Mouse (Mus musculus) forebrain, embryonic 14.5 days (tissue): ENCODE measurements around the gene Rnf157. TPM values are rescaled to one million over a fixed set of nuclear protein-coding genes. Genes with fewer than 3 reads are reported as not detected.
"Not testable (repeated sequence)": the region's sequence is repeated elsewhere in the genome, so short reads cannot be mapped to it uniquely, and the experiment has no call there.

ENCODE experiments used
- ATAC-seq: fragments of 200-750 bp; cut with Nextera tagmentation; 2 replicates; pipeline ENCODE4 v1.8.0; 2017; ENCODE audit warnings: mild to moderate bottlenecking, moderate library complexity
- DNase-seq: peaks from one replicate; pipeline ENCODE4 v3.0.0-alpha.2; 2015; ENCODE audit warnings: low spot score
- H3K27ac ChIP-seq: fragments of 300-500 bp; sonication (generic); 2 replicates; pipeline ENCODE4 v1.5.1; 2014; ENCODE audit warnings: low read depth, mild to moderate bottlenecking, control low read depth, low read length, moderate library complexity
- H3K27me3 ChIP-seq: fragments of 300-500 bp; sonication (generic); replicated peaks from 2 replicates; pipeline ENCODE4 v1.6.1; 2014; ENCODE audit warnings: low read length, control low read depth, mixed read lengths; ENCODE audit not compliant: control insufficient read depth, insufficient read depth
- H3K36me3 ChIP-seq: fragments of 300-500 bp; sonication (generic); 2 replicates; pipeline ENCODE4 v1.6.1; 2014; ENCODE audit warnings: low read length, control low read depth; ENCODE audit not compliant: control insufficient read depth, insufficient read depth
- H3K4me1 ChIP-seq: fragments of 300-500 bp; sonication (generic); 2 replicates; pipeline ENCODE4 v1.6.1; 2014; ENCODE audit warnings: antibody characterized with exemption, low read length, control low read depth; ENCODE audit not compliant: control insufficient read depth, insufficient read depth
- H3K4me2 ChIP-seq: fragments of 300-500 bp; sonication (generic); 2 replicates; pipeline ENCODE4 v1.6.1; 2014; ENCODE audit warnings: mild to moderate bottlenecking, control low read depth, low read length
- H3K4me3 ChIP-seq: fragments of 300-500 bp; sonication (generic); 2 replicates; pipeline ENCODE4 v1.5.1; 2014; ENCODE audit warnings: low read depth, low read length, control low read depth
- H3K9ac ChIP-seq: fragments of 300-500 bp; sonication (generic); 2 replicates; pipeline ENCODE4 v1.6.1; 2014; ENCODE audit warnings: mild to moderate bottlenecking, low read length, control low read depth, moderate library complexity
- H3K9me3 ChIP-seq: fragments of 300-500 bp; sonication (generic); replicated peaks from 2 replicates; pipeline ENCODE4 v1.6.1; 2016; ENCODE audit warnings: low read length, control low read depth, mixed read lengths; ENCODE audit not compliant: control insufficient read depth
- WGBS: fragments of 180-500 bp; shearing (Covaris S2); extraction: QIAGEN DNeasy Blood & Tissue Kit; methylation state at CpG from one replicate; pipeline ENCODE4 v1.1.7; 2014; 5-methylcytosine and 5-hydroxymethylcytosine counted together
- polyA plus RNA-seq: library from polyadenylated mRNA; unstranded; fragments of >200 nt; fragmentation: Nextera tagmentation; extraction: Ambion mirVana; gene quantifications from 2 replicates; pipeline ENCODE4 v1.2.1, GENCODE M21; 2014

Rnf157 gene
- polyA plus RNA-seq, 1 experiment from 2014 or later, result 16.3 TPM

DNA sequence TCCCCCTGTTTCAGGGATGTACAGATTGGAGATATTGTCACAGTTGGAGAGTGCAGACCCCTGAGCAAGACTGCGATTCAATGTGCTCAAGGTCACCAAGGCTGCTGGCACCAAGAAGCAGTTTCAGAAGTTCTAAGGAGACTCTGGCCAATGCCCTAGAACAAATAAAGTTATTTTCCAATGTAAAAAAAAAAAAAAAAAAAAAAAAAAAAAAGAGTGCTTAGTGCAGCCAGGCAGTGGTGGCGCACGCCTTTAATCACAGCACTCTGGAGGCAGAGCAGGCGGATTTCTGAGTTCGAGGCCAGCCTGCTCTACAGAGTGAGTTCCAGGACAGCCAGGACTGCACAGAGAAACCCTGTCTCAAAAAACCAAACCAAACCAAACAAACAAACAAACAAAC, 29.8 kb downstream of the Rnf157 start:
- not testable (repeated sequence) for H3K4me3 ChIP-seq, H3K4me1 ChIP-seq, H3K9ac ChIP-seq, ATAC-seq, H3K27ac ChIP-seq, DNase-seq, H3K9me3 ChIP-seq, H3K27me3 ChIP-seq, H3K4me2 ChIP-seq
- 89% methylated on average over 5 of the region's 5 CpGs for WGBS
- H3K36me3 ChIP-seq, result peaks cover 16% of the 10 kb centered on the region; the same call in 1 of the 2 replicates

- H3K4me1 ChIP-seq, result no peaks in the 10 kb centered on the region
- H3K27me3 ChIP-seq, result no peaks in the 10 kb centered on the region
- 89% methylated on average over 7 of the region's 7 CpGs for WGBS
- no peak overlapping the region for H3K4me3 ChIP-seq
- H3K9ac ChIP-seq, result no peak overlapping the region
- no peaks in the 10 kb centered on the region for H3K9me3 ChIP-seq
- no peak overlapping the region for H3K4me2 ChIP-seq
- no peak overlapping the region for H3K27ac ChIP-seq
- ATAC-seq (no peak), DNase-seq (no peak)
- H3K36me3 ChIP-seq, result peaks cover 16% of the 10 kb centered on the region; the same call in 1 of the 2 replicates
Observed at GRCm38 (mm10) chr11:116380767-116381166, 32.1 kb downstream of the Rnf157 start.

DNA sequence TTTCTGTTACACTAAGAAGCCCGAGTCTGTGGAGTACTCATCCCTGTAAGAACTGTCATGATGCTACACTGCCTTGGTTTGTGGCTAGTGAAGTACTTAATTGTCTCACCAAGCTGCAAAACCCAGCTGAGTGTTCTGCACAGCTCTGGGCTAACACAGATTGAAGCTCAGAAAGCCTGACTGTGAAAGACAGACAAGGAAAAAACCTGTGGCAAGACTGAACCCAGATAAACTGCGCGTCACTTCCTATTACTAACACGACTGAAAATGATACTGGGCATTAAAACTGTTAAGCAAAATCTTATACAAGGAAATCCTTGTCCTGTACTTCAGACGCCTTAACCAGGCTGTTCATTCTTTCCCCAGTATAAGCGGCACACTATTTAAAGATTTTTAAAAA, 33.3 kb downstream of the Rnf157 start:
- Histone ChIP-seq H3K9ac (no peak overlapping the region), H3K9me3 (no peaks in the 10 kb centered on the region), H3K27me3 (no peaks in the 10 kb centered on the region), H3K4me2 (no peak overlapping the region), H3K4me3 (no peak overlapping the region), H3K4me1 (no peaks in the 10 kb centered on the region), H3K27ac (no peak overlapping the region), H3K36me3 (peaks cover 16% of the 10 kb centered on the region; the same call in 1 of the 2 replicates)
- DNase-seq (no peak), ATAC-seq (no peak)
- WGBS, result 88% methylated on average over 6 of the region's 6 CpGs

DNA sequence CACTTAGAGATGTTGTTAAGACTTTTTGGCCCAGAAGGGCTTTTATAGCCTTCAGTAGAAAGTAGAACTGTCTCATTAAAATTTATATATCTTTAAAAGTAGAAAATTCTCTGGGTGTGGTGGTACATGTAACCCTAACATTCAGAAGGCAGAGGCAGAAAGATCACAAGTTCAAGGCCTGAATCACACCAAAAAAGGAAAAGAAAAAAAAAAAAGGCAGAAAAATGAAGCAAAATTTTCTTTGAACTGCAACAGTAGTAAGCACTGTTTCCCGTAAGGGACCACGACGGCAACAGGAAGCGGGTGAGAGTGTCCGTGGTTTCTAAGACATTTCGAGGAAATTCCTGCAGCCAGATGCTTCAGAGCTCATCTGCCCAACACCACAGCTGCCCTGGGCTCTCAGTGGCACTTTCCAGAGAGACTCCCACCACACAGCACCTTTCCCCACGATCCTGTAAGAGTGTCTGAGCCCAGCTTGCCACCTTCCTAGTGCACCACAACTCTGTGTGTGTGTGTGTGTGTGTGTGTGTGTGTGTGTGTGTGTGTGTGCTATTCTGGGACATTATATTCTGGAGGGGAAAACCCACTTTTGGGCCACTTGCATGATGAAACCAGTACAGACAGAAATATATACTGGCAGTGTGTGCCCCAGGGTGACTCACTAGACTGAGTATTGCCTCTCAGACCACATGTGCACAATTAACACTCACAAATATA, 35.7 kb downstream of the Rnf157 start:
- no peaks in the 10 kb centered on the region for H3K9me3 ChIP-seq

DNA sequence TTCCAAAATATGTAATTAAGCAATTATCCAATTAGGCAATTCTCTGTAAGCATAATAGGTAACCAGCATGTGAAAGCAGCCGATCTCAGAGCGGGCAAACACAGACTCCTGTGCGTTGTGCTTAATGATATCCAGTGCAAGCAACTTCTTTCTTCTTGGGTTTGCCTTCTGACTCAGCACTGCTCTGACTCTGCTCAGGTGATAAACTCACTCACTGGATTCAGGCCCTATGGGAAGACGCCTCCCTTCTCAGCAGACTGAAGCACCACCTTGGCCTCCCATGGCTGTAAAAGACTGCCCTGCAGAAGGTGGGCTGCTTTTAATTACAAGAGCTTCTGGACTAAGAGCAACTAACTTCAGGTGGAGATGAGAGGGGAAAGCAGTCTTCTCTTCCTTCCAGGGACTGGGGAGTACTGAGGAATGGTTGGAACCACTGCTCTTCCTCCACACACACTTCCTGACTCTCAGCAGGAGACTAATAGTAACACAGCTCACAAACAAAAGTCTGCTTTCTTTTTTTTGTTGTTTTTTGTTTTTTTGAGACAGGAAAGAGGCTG, 40.9 kb downstream of the Rnf157 start:
- no peak overlapping the region for H3K4me3 ChIP-seq
- WGBS, result 83% methylated on average over 4 of the region's 4 CpGs
- DNase-seq (no peak), ATAC-seq (no peak)
- no peak overlapping the region for H3K9ac ChIP-seq
- H3K27ac ChIP-seq, result no peak overlapping the region
- no peaks in the 10 kb centered on the region for H3K9me3 ChIP-seq
- H3K4me1 ChIP-seq, result no peaks in the 10 kb centered on the region
- 0 out of 2 replicates have a peak, but pooled peaks cover 2% of the 10 kb centered on the region for H3K36me3 ChIP-seq
- H3K27me3 ChIP-seq, result no peaks in the 10 kb centered on the region
- no peak overlapping the region for H3K4me2 ChIP-seq

More for the DNA sequence above, 35.7 kb downstream of the Rnf157 start:
- H3K4me3 ChIP-seq, result no peak overlapping the region
- no peak overlapping the region for H3K9ac ChIP-seq
- no peaks in the 10 kb centered on the region for H3K27me3 ChIP-seq
- peaks cover 18% of the 10 kb centered on the region; the same call in 1 of the 2 replicates for H3K36me3 ChIP-seq
- WGBS, result 84% methylated on average over 7 of the region's 7 CpGs
- ATAC-seq (no peak), DNase-seq (no peak)
- no peaks in the 10 kb centered on the region for H3K4me1 ChIP-seq
- H3K4me2 ChIP-seq, result no peak overlapping the region
- no peak overlapping the region for H3K27ac ChIP-seq

- Histone ChIP-seq H3K9ac (no peak overlapping the region), H3K27me3 (no peaks in the 10 kb centered on the region), H3K4me3 (no peak overlapping the region), H3K36me3 (0 out of 2 replicates have a peak, but pooled peaks cover 2% of the 10 kb centered on the region), H3K27ac (no peak overlapping the region), H3K4me1 (no peaks in the 10 kb centered on the region), H3K9me3 (no peaks in the 10 kb centered on the region), H3K4me2 (no peak overlapping the region)
- no peak for ATAC-seq
- no peak for DNase-seq
- 71% methylated on average over 5 of the region's 5 CpGs for WGBS
Observed at GRCm38 (mm10) chr11:116369633-116370032, 43.2 kb downstream of the Rnf157 start.

- Histone ChIP-seq H3K4me2 (no peak overlapping the region), H3K9me3 (no peaks in the 10 kb centered on the region), H3K36me3 (0 out of 2 replicates have a peak, but pooled peaks cover 1% of the 10 kb centered on the region), H3K4me3 (no peak overlapping the region), H3K27ac (no peak overlapping the region), H3K9ac (no peak overlapping the region), H3K4me1 (no peaks in the 10 kb centered on the region), H3K27me3 (no peaks in the 10 kb centered on the region)
- DNase-seq, result no peak
- ATAC-seq, result no peak
- WGBS, result 93% methylated on average over 14 of the region's 14 CpGs
Observed at GRCm38 (mm10) chr11:116369051-116369450, 43.8 kb downstream of the Rnf157 start.

GRCm38 (mm10) chr11:116368116-116368515, 44.7 kb downstream of the Rnf157 start:
- no peaks in the 10 kb centered on the region for H3K4me1 ChIP-seq
- 15% methylated on average over 9 of the region's 9 CpGs for WGBS
- no peaks in the 10 kb centered on the region for H3K27me3 ChIP-seq
- ATAC-seq (peak; percentile 69), DNase-seq (peak; percentile 93)
- H3K27ac ChIP-seq, result no peak overlapping the region
- H3K36me3 ChIP-seq, result no peaks in the 10 kb centered on the region
- no peak overlapping the region for H3K4me3 ChIP-seq
- no peak overlapping the region for H3K4me2 ChIP-seq
- no peak overlapping the region for H3K9ac ChIP-seq
- no peaks in the 10 kb centered on the region for H3K9me3 ChIP-seq

GRCm38 (mm10) chr11:116366647-116367046, 46.2 kb downstream of the Rnf157 start:
- Histone ChIP-seq H3K27me3 (no peaks in the 10 kb centered on the region), H3K4me2 (no peak overlapping the region), H3K9ac (no peak overlapping the region), H3K27ac (no peak overlapping the region), H3K9me3 (no peaks in the 10 kb centered on the region), H3K36me3 (0 out of 2 replicates have a peak, but pooled peaks cover 2% of the 10 kb centered on the region), H3K4me1 (no peaks in the 10 kb centered on the region), H3K4me3 (no peak overlapping the region)
- ATAC-seq (no peak), DNase-seq (no peak)
- WGBS, result 84% methylated on average over 1 of the region's 1 CpGs
